Mouse (Mus musculus): ENCODE data around the gene Eloa. TPM values are rescaled to one million over a fixed set of nuclear protein-coding genes. Genes with fewer than 3 reads are reported as not detected.

The Eloa gene
- 6.1 TPM for polyA plus RNA-seq (2015; fragmentation: Illumina TruSeq; extraction: RNeasy Lipid Tissue Mini Kit (QIAGEN cat#74804); ENCODE audit: insufficient read depth, low read depth, low replicate concordance)

DNA sequence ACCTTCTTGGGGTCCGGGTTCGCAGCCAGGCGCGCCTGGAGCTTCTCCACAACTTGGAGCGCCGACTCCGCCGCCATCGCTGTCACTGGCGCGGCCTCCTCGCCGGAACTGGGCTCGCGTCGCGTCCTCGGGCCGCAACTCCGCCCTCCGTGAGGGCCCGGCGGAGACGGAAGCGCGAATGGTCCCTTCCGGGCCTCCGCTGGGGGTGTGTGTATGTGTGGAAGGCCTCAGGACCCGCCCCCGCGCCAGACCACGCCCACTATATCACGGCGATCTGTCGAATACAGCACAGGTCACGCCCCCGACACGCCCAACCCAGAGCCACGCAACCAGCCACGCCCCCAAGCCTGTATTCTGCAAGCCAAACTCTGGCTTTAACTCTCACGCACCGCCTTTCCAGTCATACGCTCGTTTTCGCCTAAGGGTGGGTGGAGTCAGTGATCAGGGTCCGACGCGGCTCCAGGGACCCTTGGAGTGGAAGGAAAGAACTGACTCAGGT is at the start of gene Eloa:
Gene Eloa, minus strand, starts transcription at position 215 of the 499 bp plus-strand sequence.

DNA sequence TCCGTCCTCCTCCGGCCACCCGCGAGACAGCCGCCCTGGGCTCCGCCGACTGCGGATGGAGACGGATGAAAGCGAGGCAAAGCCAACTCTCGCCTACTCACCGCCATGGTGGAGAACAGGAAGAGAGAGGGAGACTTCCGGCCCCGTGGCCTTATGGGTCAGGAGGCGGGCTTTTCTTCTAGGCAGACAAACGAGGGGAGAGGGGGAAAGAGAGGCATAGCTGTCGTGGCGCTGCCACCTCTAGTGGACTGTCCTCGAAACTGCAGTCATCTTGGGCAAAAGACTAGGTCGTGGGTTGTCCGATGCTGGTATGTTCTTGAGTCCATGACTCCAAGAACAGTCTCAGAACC is 31.7 kb upstream of the Eloa start, which contains the start of gene Rpl11:
Gene Rpl11, minus strand, starts transcription at position 182 of the 350 bp plus-strand sequence.

DNA sequence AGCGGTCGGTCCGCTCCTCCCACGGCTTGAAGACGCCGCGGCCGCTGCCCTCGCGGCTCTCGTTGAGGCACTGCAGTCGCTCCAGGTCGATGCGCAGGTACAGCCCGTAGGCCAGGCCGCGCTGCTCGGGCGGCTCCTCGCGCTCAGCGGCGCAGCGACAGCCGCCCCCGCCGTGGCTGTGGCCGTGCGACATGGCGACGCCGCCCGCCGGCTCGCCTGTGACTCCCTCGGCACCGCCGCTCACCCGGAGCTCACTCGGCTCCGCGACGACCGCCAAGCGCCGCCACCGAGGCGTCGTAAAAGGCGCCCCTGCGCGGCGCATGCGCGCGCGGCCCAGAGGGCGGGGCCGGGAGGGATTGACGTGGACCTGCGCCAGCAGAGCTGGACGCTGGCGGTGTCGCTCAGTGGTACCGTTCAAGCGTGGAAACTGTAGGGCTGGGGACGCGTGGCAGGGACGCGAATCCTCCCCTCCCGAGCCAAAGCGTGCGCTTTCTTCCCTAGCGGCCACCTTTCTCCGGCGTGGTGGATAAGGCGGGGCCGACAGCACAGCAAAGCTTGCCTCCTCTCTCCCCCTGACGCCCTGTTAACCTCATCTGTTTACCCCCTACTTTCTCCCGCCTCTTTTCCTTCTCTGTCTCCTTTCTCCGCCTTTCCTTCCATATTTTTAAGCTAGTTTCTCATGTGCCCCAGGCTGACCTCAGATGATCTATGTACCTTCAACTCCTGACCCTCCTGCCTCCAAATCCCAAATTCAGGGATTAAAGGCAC is 34.4 kb downstream of the Eloa start, which contains the start of gene Pithd1:
Gene Pithd1, minus strand, starts transcription at position 322 of the 768 bp plus-strand sequence.

DNA sequence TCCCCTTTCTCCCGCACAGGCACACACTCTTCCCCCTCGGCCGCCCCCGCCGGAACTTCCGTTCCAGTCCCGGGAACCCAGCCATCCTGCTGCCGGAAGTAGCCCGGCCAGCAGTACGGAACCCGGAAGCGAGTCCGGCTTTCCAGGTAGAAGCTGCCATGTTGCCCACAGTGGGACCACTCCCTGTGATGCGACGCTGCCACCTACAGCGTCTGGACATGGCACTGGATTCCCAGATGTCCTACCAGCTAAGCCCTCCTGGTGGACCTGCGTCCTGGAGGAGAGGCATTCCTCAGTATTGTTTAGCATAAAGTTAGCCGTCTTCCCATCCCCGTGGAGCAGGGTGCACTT is 49.0 kb downstream of the Eloa start, which contains the start of gene Lypla2:
Gene Lypla2, minus strand, starts transcription at position 71 of the 351 bp plus-strand sequence.

DNA sequence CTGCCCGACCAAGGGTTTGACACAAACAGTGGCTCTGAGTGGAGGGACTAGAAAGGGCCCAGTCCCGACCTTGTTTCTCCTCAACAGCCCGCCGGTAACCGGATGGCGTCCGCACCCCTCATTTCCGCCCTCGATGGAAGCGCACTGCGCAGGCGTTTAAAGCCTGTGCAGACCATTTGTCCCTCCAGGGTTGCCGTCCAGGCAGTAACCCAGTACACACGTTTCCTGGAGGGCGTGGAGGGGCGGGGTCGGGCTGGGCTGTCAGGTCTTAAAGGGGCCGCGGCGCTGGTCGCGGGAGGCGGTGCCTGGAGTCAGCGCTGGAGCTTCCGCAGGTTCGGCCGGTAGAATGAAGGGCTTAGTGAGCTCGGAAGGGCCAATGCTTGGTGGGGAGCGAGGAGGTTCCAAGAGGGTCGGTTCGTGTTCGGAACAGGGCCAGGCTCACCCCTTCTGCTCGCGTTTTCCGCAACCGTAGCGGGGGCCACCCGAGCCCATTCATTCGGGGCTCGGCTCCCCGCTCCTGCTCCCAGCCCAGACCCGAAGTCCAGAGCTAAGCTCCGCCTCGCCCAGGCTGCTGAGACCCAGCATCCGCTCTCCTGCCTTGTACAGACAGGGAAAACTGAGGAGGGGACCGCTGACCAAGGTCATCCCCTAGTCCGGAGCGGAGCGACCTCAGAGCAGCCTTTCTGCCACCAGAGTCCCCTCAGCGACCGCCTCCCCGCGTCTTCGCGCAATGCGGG is 57.9 kb downstream of the Eloa start, which contains the start of gene Gale:
Gene Gale, plus strand, starts transcription at position 271 of the 737 bp plus-strand sequence.

Other genes with a start within 250 kb of the Eloa start
- gene Srsf10, start 166.0 kb downstream of the Eloa start, polyA plus RNA-seq (2015; fragmentation: Illumina TruSeq; extraction: RNeasy Lipid Tissue Mini Kit (QIAGEN cat#74804); ENCODE audit: insufficient read depth, low read depth, low replicate concordance): 18.5 TPM
- gene Pnrc2, start 147.9 kb downstream of the Eloa start, polyA plus RNA-seq (2015; fragmentation: Illumina TruSeq; extraction: RNeasy Lipid Tissue Mini Kit (QIAGEN cat#74804); ENCODE audit: insufficient read depth, low read depth, low replicate concordance): 26.0 TPM
- 0.20 TPM for gene Cnr2, start 126.4 kb downstream of the Eloa start, polyA plus RNA-seq (2015; fragmentation: Illumina TruSeq; extraction: RNeasy Lipid Tissue Mini Kit (QIAGEN cat#74804); ENCODE audit: insufficient read depth, low read depth, low replicate concordance)
- gene Fuca1, start 101.0 kb downstream of the Eloa start, polyA plus RNA-seq (2015; fragmentation: Illumina TruSeq; extraction: RNeasy Lipid Tissue Mini Kit (QIAGEN cat#74804); ENCODE audit: insufficient read depth, low read depth, low replicate concordance): 27.0 TPM
- 13.4 TPM for gene Hmgcl, start 75.3 kb downstream of the Eloa start, polyA plus RNA-seq (2015; fragmentation: Illumina TruSeq; extraction: RNeasy Lipid Tissue Mini Kit (QIAGEN cat#74804); ENCODE audit: insufficient read depth, low read depth, low replicate concordance)
- 15.9 TPM for gene Gale, start 58.0 kb downstream of the Eloa start, polyA plus RNA-seq (2015; fragmentation: Illumina TruSeq; extraction: RNeasy Lipid Tissue Mini Kit (QIAGEN cat#74804); ENCODE audit: insufficient read depth, low read depth, low replicate concordance)
- gene Lypla2, start 49.1 kb downstream of the Eloa start, polyA plus RNA-seq (2015; fragmentation: Illumina TruSeq; extraction: RNeasy Lipid Tissue Mini Kit (QIAGEN cat#74804); ENCODE audit: insufficient read depth, low read depth, low replicate concordance): 28.8 TPM
- gene Pithd1, start 34.5 kb downstream of the Eloa start, polyA plus RNA-seq (2015; fragmentation: Illumina TruSeq; extraction: RNeasy Lipid Tissue Mini Kit (QIAGEN cat#74804); ENCODE audit: insufficient read depth, low read depth, low replicate concordance): 6.3 TPM
- gene Rpl11, start 31.7 kb upstream of the Eloa start, polyA plus RNA-seq (2015; fragmentation: Illumina TruSeq; extraction: RNeasy Lipid Tissue Mini Kit (QIAGEN cat#74804); ENCODE audit: insufficient read depth, low read depth, low replicate concordance): 367 TPM
- gene Id3, start 121.7 kb upstream of the Eloa start, polyA plus RNA-seq (2015; fragmentation: Illumina TruSeq; extraction: RNeasy Lipid Tissue Mini Kit (QIAGEN cat#74804); ENCODE audit: insufficient read depth, low read depth, low replicate concordance): 40.0 TPM
- gene E2f2, start 150.6 kb upstream of the Eloa start, polyA plus RNA-seq (2015; fragmentation: Illumina TruSeq; extraction: RNeasy Lipid Tissue Mini Kit (QIAGEN cat#74804); ENCODE audit: insufficient read depth, low read depth, low replicate concordance): 0.87 TPM
- 5.5 TPM for gene Asap3, start 184.6 kb upstream of the Eloa start, polyA plus RNA-seq (2015; fragmentation: Illumina TruSeq; extraction: RNeasy Lipid Tissue Mini Kit (QIAGEN cat#74804); ENCODE audit: insufficient read depth, low read depth, low replicate concordance)
- gene Tcea3, start 226.0 kb upstream of the Eloa start, polyA plus RNA-seq (2015; fragmentation: Illumina TruSeq; extraction: RNeasy Lipid Tissue Mini Kit (QIAGEN cat#74804); ENCODE audit: insufficient read depth, low read depth, low replicate concordance): 8.2 TPM